Mouse (Mus musculus): Measurements from ENCODE around the gene Pcsk2. TPM values are rescaled to one million over a fixed set of nuclear protein-coding genes. Genes with fewer than 3 reads are reported as not detected.

Pcsk2 gene
- polyA plus RNA-seq, 1 experiment from 2014 or later = 2.8 TPM

DNA sequence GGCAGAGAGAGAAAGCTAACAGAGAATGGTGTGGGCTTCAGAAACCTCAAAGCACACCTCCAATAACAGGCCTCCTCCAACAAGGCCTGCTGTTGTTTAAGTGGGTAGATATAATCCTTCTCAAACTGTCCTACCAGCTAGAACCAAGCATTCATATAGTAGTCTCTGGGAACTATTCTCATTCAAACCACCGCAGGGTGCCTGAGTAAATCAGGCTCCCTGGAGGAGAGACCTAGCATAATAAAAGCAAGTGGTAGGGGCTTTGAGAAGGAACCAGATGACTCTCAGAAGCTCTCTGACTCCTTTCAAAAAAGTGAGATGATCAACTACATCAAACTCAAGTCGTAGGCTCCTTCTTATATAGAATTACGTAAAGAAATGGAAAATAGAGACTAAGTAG lies 75.0 kb downstream of the Pcsk2 start:
- H3K36me3 ChIP-seq (ENCODE audit: control insufficient read depth, insufficient read depth, low read length) = no peaks in the 10 kb centered on the region
- WGBS = 55% methylated on average over 3 of the region's 3 CpGs
- H3K9me3 ChIP-seq (replicated peaks; ENCODE audit: control insufficient read depth, low read length) = no peaks in the 10 kb centered on the region
- no peak overlapping the region for H3K4me2 ChIP-seq (ENCODE audit: low read depth, low read length)
- H3K27me3 ChIP-seq (ENCODE audit: control insufficient read depth, insufficient read depth, low read length) = no peaks in the 10 kb centered on the region
- no peaks in the 10 kb centered on the region for H3K4me1 ChIP-seq (ENCODE audit: control insufficient read depth, insufficient read depth, low read length)
- no peak overlapping the region for H3K27ac ChIP-seq (ENCODE audit: low read length)
- ATAC-seq (ENCODE audit: insufficient read depth, low FRiP score) = no peak
- H3K4me3 ChIP-seq (replicated peaks; ENCODE audit: low read length) = no peak overlapping the region
- no peak overlapping the region for H3K9ac ChIP-seq (ENCODE audit: low read length)

DNA sequence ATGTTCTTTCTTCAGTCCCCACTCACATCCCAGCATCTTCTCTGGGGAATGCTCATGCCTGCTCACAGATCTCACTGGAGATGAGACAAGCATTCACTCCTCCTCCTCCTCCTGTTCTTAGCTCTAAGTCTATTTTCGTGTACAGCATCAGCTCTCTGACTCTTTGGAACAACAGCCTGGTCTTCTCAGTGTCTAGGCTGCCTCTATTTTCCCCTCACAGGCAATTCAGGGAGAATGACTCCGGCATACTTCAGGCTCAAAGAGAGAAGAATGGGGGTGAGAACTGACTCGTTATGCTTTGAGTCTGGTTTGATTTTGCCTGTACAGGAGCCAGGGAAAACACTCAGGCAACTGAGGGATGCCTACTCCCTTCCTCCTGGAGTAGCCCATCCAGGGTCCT lies 78.0 kb downstream of the Pcsk2 start:
- no peaks in the 10 kb centered on the region for H3K36me3 ChIP-seq (ENCODE audit: control insufficient read depth, insufficient read depth, low read length)
- H3K27me3 ChIP-seq (ENCODE audit: control insufficient read depth, insufficient read depth, low read length) = no peaks in the 10 kb centered on the region
- H3K4me2 ChIP-seq (ENCODE audit: low read depth, low read length) = no peak overlapping the region
- no peak for ATAC-seq (ENCODE audit: insufficient read depth, low FRiP score)
- no peak overlapping the region for H3K4me3 ChIP-seq (replicated peaks; ENCODE audit: low read length)
- H3K9me3 ChIP-seq (replicated peaks; ENCODE audit: control insufficient read depth, low read length) = no peaks in the 10 kb centered on the region
- H3K27ac ChIP-seq (ENCODE audit: low read length) = no peak overlapping the region
- no peak overlapping the region for H3K9ac ChIP-seq (ENCODE audit: low read length)
- H3K4me1 ChIP-seq (ENCODE audit: control insufficient read depth, insufficient read depth, low read length) = no peaks in the 10 kb centered on the region
- WGBS = 65% methylated on average over 3 of the region's 3 CpGs

DNA sequence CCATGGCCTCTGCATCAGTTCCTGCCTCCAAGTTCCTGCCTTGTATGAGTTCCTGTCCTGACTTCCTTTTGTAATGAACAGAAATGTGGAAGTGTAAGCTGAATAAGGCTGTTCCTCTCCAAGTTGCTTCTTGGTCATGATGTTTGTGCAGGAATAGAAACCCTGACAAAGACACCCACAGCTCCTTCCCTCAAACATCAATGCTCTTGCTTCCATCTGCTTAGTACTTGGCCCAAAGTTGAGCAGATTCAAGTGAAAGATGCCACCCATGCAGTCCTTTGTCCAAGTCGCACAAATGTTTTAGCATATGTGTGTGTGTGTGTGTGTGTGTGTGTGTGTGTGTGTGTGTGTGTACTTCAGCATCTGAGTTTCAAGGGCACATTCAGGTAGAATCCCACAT lies 97.3 kb downstream of the Pcsk2 start:
- no peak overlapping the region for H3K27ac ChIP-seq (ENCODE audit: low read length)
- no peak overlapping the region for H3K4me2 ChIP-seq (ENCODE audit: low read depth, low read length)
- H3K36me3 ChIP-seq (ENCODE audit: control insufficient read depth, insufficient read depth, low read length) = no peaks in the 10 kb centered on the region
- WGBS = 88% methylated on average over 1 of the region's 1 CpGs
- H3K9ac ChIP-seq (ENCODE audit: low read length) = no peak overlapping the region
- ATAC-seq (ENCODE audit: insufficient read depth, low FRiP score) = no peak
- no peaks in the 10 kb centered on the region for H3K9me3 ChIP-seq (replicated peaks; ENCODE audit: control insufficient read depth, low read length)
- H3K4me1 ChIP-seq (ENCODE audit: control insufficient read depth, insufficient read depth, low read length) = no peaks in the 10 kb centered on the region
- no peak overlapping the region for H3K4me3 ChIP-seq (replicated peaks; ENCODE audit: low read length)
- no peaks in the 10 kb centered on the region for H3K27me3 ChIP-seq (ENCODE audit: control insufficient read depth, insufficient read depth, low read length)

DNA sequence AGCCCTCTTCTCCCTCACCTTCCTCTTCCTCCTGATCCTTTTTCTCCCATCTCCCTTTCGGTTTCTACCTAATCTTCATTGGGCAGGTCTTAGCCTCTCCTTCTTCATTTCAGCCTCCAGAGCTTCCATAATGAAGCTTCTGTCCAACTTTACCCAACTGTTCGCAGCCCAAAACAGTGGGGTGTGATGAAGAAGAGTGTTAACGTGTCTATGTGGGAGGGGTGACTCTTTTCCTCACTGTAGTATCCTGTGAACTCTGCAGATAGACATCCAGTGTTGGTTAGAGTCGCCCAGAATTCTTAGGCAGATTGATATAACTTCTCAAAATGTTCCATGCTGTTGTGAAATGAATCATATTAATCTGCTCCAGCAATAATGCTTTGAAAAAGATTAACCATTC lies 98.4 kb downstream of the Pcsk2 start:
- H3K9me3 ChIP-seq (replicated peaks; ENCODE audit: control insufficient read depth, low read length) = no peaks in the 10 kb centered on the region
- H3K36me3 ChIP-seq (ENCODE audit: control insufficient read depth, insufficient read depth, low read length) = no peaks in the 10 kb centered on the region
- H3K27me3 ChIP-seq (ENCODE audit: control insufficient read depth, insufficient read depth, low read length) = no peaks in the 10 kb centered on the region
- H3K4me3 ChIP-seq (replicated peaks; ENCODE audit: low read length) = no peak overlapping the region
- H3K4me2 ChIP-seq (ENCODE audit: low read depth, low read length) = no peak overlapping the region
- no peaks in the 10 kb centered on the region for H3K4me1 ChIP-seq (ENCODE audit: control insufficient read depth, insufficient read depth, low read length)
- WGBS = 77% methylated on average over 4 of the region's 4 CpGs
- no peak for ATAC-seq (ENCODE audit: insufficient read depth, low FRiP score)
- no peak overlapping the region for H3K27ac ChIP-seq (ENCODE audit: low read length)
- H3K9ac ChIP-seq (ENCODE audit: low read length) = no peak overlapping the region

DNA sequence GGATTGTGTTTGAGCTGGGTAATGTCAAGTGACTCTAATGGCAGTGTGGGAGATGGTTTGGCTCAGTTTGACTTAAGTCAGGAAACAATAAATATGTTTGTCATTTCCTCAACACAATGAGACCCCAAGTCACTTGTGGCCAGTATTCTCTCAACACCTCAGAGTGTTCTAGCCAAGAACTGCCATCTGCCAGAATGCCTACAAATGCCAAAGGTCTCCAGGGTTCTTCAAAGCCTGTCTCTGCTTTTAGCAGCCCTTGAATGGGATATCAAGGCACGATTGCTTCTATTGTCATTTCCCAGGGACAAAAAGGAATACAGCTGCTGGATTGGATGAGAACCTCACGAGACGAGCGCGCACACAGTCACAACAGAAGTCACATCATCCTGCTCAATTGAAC lies 100.0 kb downstream of the Pcsk2 start:
- H3K27ac ChIP-seq (ENCODE audit: low read length) = no peak overlapping the region

DNA sequence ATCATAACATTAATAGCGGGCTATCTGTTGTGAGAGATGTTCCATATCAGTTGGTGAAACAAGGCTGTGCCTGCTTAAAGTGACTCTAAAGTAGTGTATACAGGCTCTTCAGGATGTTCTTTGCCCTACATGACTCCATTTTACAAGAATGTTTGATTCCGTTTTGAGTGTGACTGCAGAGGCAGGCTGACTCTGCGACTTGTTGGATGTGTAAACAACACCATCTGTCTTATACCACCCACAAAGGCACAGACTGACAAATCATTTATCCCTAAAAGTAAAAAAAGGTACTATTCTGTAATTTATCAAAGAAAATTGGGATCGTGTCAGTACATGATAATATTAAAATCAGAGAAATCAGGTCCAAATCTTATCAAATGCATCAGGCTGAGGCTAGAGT lies 108.7 kb downstream of the Pcsk2 start:
- H3K9ac ChIP-seq (ENCODE audit: low read length) = no peak overlapping the region
- ATAC-seq (ENCODE audit: insufficient read depth, low FRiP score) = no peak
- H3K27ac ChIP-seq (ENCODE audit: low read length) = no peak overlapping the region
- no peak overlapping the region for H3K4me3 ChIP-seq (replicated peaks; ENCODE audit: low read length)
- no peaks in the 10 kb centered on the region for H3K4me1 ChIP-seq (ENCODE audit: control insufficient read depth, insufficient read depth, low read length)
- H3K9me3 ChIP-seq (replicated peaks; ENCODE audit: control insufficient read depth, low read length) = no peaks in the 10 kb centered on the region
- H3K27me3 ChIP-seq (ENCODE audit: control insufficient read depth, insufficient read depth, low read length) = no peaks in the 10 kb centered on the region
- H3K36me3 ChIP-seq (ENCODE audit: control insufficient read depth, insufficient read depth, low read length) = no peaks in the 10 kb centered on the region
- WGBS = 64% methylated on average over 4 of the region's 4 CpGs
- H3K4me2 ChIP-seq (ENCODE audit: low read depth, low read length) = no peak overlapping the region

More for the DNA sequence above, 100.0 kb downstream of the Pcsk2 start:
- no peaks in the 10 kb centered on the region for H3K9me3 ChIP-seq (replicated peaks; ENCODE audit: control insufficient read depth, low read length)
- no peaks in the 10 kb centered on the region for H3K4me1 ChIP-seq (ENCODE audit: control insufficient read depth, insufficient read depth, low read length)
- H3K36me3 ChIP-seq (ENCODE audit: control insufficient read depth, insufficient read depth, low read length) = no peaks in the 10 kb centered on the region
- ATAC-seq (ENCODE audit: insufficient read depth, low FRiP score) = no peak
- H3K4me3 ChIP-seq (replicated peaks; ENCODE audit: low read length) = no peak overlapping the region
- no peak overlapping the region for H3K9ac ChIP-seq (ENCODE audit: low read length)
- 81% methylated on average over 5 of the region's 5 CpGs for WGBS
- no peaks in the 10 kb centered on the region for H3K27me3 ChIP-seq (ENCODE audit: control insufficient read depth, insufficient read depth, low read length)
- H3K4me2 ChIP-seq (ENCODE audit: low read depth, low read length) = no peak overlapping the region

DNA sequence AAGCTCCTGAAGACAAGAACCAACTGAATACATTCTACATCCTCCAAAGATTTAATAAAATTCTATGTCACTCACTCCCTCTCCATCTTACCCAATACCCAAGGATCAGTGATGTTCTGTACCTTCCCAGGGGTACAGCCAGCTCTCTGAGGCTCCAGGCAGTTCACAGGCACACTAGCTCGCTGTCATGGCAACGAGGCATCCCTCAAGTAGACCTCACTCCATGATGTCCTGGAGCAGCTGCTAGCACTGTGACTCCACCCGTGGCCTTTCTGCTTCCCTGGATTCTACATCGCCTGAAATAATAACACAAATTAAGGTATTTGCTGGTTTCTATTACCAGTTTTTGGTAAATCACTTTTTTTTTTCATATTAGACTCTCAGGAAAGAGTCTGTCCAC lies 111.0 kb downstream of the Pcsk2 start:
- ATAC-seq (ENCODE audit: insufficient read depth, low FRiP score) = no peak
- Histone ChIP-seq H3K9ac (ENCODE audit: low read length) (no peak overlapping the region), H3K4me3 (replicated peaks; ENCODE audit: low read length) (no peak overlapping the region), H3K9me3 (replicated peaks; ENCODE audit: control insufficient read depth, low read length) (no peaks in the 10 kb centered on the region), H3K27ac (ENCODE audit: low read length) (no peak overlapping the region), H3K4me1 (ENCODE audit: control insufficient read depth, insufficient read depth, low read length) (no peaks in the 10 kb centered on the region), H3K4me2 (ENCODE audit: low read depth, low read length) (no peak overlapping the region), H3K27me3 (ENCODE audit: control insufficient read depth, insufficient read depth, low read length) (no peaks in the 10 kb centered on the region), H3K36me3 (ENCODE audit: control insufficient read depth, insufficient read depth, low read length) (no peaks in the 10 kb centered on the region)
- WGBS = 60% methylated on average over 4 of the region's 4 CpGs

DNA sequence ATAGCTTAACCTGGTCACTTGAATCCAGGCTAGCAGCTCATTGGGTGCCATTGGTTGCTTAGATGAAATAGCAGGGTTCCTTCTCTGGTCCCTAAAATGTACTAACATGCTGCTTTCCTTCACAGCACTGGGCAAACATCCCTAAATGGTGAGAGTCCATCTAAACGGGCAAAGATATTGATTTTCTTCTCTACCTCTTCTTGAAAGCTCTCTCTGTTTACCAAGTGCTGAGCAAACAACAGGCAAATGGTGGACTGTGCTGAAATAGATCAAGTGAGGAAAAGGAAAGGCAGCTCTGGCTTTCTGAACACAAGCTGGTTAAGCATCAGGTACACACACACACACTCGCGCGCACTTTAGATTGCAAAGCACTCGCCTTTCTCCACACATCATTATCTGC lies 120.8 kb downstream of the Pcsk2 start:
- ATAC-seq (ENCODE audit: insufficient read depth, low FRiP score) = no peak
- Histone ChIP-seq H3K9ac (ENCODE audit: low read length) (no peak overlapping the region), H3K36me3 (ENCODE audit: control insufficient read depth, insufficient read depth, low read length) (no peaks in the 10 kb centered on the region), H3K27me3 (ENCODE audit: control insufficient read depth, insufficient read depth, low read length) (no peaks in the 10 kb centered on the region), H3K4me2 (ENCODE audit: low read depth, low read length) (no peak overlapping the region), H3K9me3 (replicated peaks; ENCODE audit: control insufficient read depth, low read length) (no peaks in the 10 kb centered on the region), H3K4me3 (replicated peaks; ENCODE audit: low read length) (no peak overlapping the region), H3K4me1 (ENCODE audit: control insufficient read depth, insufficient read depth, low read length) (no peaks in the 10 kb centered on the region), H3K27ac (ENCODE audit: low read length) (no peak overlapping the region)
- 60% methylated on average over 5 of the region's 5 CpGs for WGBS

DNA sequence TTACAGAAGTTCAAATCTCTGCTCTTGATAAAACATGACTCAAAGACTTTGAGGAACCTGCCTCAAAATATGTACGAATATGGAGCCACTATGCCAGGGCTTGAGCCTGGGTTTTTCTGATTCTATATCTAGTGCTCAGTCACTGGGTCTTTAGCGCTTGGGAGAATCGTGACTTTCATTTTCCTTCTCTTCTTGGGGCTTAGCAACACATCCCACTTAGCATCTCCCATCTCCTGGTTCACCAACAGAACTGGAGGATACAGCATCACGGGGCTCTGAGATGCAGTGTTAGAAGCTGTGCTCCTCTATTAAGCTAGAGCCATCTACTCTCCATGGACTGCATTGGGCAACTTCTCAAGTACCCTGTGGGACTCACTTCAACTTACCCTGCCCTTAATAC lies 131.9 kb downstream of the Pcsk2 start:
- Histone ChIP-seq H3K9me3 (replicated peaks; ENCODE audit: control insufficient read depth, low read length) (no peaks in the 10 kb centered on the region), H3K9ac (ENCODE audit: low read length) (no peak overlapping the region), H3K27ac (ENCODE audit: low read length) (no peak overlapping the region), H3K4me2 (ENCODE audit: low read depth, low read length) (no peak overlapping the region), H3K4me3 (replicated peaks; ENCODE audit: low read length) (no peak overlapping the region), H3K4me1 (ENCODE audit: control insufficient read depth, insufficient read depth, low read length) (no peaks in the 10 kb centered on the region), H3K27me3 (ENCODE audit: control insufficient read depth, insufficient read depth, low read length) (no peaks in the 10 kb centered on the region), H3K36me3 (ENCODE audit: control insufficient read depth, insufficient read depth, low read length) (no peaks in the 10 kb centered on the region)
- ATAC-seq (ENCODE audit: insufficient read depth, low FRiP score) = no peak
- 86% methylated on average over 4 of the region's 4 CpGs for WGBS

DNA sequence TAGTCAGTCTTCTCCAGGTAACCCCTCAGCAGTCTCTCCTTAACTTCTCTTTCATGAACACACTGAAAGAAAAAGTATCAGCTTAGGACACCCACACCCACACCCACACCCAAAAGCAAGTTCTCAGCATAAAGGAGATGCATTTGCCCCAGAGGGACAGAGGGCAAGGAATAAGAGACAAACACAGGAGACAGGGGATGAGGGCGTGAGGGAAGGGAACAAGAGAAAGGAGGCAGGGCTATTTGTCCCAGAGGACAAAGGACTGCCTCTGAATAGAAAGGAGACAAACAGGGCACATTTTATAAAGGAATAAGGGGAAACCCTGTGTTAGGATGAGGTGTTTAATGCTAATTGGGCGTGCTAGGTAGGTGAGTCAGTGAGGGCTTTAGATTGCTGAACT lies 133.6 kb downstream of the Pcsk2 start:
- Histone ChIP-seq H3K9me3 (replicated peaks; ENCODE audit: control insufficient read depth, low read length) (no peaks in the 10 kb centered on the region), H3K4me1 (ENCODE audit: control insufficient read depth, insufficient read depth, low read length) (no peaks in the 10 kb centered on the region), H3K36me3 (ENCODE audit: control insufficient read depth, insufficient read depth, low read length) (no peaks in the 10 kb centered on the region), H3K4me3 (replicated peaks; ENCODE audit: low read length) (no peak overlapping the region), H3K27me3 (ENCODE audit: control insufficient read depth, insufficient read depth, low read length) (no peaks in the 10 kb centered on the region), H3K4me2 (ENCODE audit: low read depth, low read length) (no peak overlapping the region), H3K9ac (ENCODE audit: low read length) (no peak overlapping the region), H3K27ac (ENCODE audit: low read length) (no peak overlapping the region)
- ATAC-seq (ENCODE audit: insufficient read depth, low FRiP score) = no peak
- 55% methylated on average over 2 of the region's 2 CpGs for WGBS
